Mouse (Mus musculus): ENCODE measurements around the gene Prss29. TPM values are rescaled to one million over a fixed set of nuclear protein-coding genes. Genes with fewer than 3 reads are reported as not detected.

Gene Prss29
- total RNA-seq, 2 experiments from 2014 or later, result not detected

DNA sequence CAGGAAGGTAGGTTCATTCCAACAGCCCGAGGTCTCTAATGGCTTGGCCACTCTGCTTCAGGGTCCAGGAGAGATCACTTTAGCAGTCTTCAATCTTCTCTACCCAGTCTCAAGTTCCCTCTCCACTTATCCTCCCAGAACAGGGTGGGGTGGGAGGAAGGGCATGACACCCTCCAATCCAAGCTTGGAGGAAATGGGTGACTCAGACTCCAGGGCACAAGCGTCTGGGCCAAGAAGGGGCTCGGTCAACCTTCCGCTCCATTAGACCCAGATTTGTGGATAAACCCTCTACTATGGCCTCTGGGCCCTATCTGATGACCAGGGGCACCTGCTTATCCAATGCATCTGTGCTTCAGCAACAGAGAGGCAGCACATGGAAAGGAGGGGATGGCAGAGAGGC, 27.0 kb downstream of the Prss29 start, which contains the start of gene Tpsab1:
TSS of gene Tpsab1 (minus strand) at position 101 of the 400 bp plus-strand sequence.
- DNase-seq, result no peak

DNA sequence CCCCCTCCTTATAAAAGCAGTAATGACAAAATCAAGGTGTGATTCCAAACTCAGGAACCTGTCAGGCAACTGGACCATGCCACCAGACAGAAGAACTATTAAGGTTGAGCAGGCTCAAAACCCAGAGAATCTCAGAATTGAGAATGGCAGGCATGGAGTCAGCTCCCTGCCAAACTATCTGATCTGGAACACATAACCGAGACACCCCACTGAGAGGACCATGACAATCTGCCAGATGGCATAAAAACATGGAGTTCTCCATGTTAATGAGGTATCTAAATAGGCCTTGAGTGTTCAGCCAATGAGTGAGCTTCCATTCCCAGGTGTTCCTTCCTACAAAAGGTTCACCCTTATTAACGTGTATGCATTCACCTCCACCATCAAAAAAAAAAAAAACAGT, 42.8 kb downstream of the Prss29 start:
- DNase-seq, result no peak

DNA sequence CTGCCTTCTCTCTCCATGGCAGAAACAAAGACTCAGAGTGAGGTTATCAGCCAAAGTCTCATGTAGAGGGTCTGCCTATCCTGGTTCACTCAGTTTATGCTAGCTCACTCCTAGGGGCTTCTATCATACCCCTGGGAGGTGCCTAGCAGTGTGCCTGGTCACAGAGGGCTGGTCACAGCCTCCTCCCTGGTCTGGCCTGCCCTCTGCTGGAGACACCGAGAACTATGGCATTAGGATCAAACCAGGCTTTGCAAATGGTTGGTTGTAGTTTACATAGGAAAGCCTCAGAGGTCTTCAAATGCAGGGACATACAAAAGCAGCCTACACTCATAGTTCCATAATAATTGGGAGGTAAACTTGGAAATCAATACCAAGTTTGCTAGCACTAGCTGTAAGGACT, 45.3 kb downstream of the Prss29 start:
- DNase-seq, result no peak

DNA sequence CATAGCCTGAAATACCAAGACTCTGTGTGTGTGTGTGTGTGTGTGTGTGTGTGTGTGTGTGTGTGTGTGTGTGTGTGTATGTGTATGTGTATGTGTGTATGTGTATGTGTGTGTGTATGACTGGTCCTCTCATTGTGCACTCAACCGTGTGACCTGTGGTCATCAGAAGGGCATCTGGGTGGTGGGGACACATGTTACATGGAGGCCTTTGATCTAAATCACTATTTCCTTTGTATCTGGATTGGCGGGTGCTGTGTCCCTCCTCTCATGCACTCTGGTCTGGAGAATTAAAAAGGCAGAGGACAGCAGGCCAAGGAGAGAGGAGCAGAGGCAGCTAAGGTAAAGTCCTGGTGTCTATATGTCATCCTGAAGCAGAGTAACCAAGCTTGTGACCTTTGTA, 47.6 kb downstream of the Prss29 start, which contains the start of gene Tpsb2:
TSS of gene Tpsb2 (plus strand) at position 301 of the 400 bp plus-strand sequence.
- no peak for DNase-seq

DNA sequence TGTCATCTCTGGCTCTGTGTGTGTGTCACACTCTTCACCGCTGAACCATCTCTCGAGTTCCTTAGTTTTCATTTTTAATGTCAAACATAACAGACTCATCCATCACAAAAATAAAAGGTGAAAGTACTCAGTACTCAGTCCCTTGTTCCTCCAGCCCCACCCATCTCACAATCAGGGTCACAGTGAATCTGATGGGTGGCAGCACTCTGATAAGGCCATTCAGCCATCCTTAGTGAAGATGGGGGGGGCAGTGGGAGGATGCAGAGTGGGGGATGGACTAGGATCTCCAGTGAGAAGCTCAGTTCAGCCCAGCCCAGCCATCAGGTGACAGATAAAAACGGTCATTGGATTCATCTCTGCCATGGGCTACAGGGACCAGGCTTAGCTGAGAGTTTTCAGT, 50.5 kb downstream of the Prss29 start, which contains the start of gene Tpsg1:
TSS of gene Tpsg1 (plus strand) at position 301 of the 400 bp plus-strand sequence.
- no peak for DNase-seq

Other genes with a start within 250 kb of the Prss29 start
- gene Tmem204, start 235.1 kb upstream of the Prss29 start, total RNA-seq (2021), result 10 to 100 TPM in 1 of 2 experiments, 1 to 10 TPM in 1; 9.4 to 11.0 TPM
- 1 to 10 TPM; 5.8 to 5.9 TPM for gene Telo2, start 202.7 kb upstream of the Prss29 start, total RNA-seq (2021)
- gene Ptx4, start 197.9 kb upstream of the Prss29 start, total RNA-seq (2021), result 1 to 10 TPM; 4.4 to 6.6 TPM
- gene Clcn7, start 185.3 kb upstream of the Prss29 start, total RNA-seq (2021), result 10 to 100 TPM; 11.7 to 13.1 TPM
- gene Ccdc154, start 156.2 kb upstream of the Prss29 start, total RNA-seq (2021), result not detected
- not detected for gene Gm38655, start 143.2 kb upstream of the Prss29 start, total RNA-seq (2021)
- gene BC003965, start 134.1 kb upstream of the Prss29 start, total RNA-seq (2021), result 10 to 100 TPM; 12.5 to 14.3 TPM
- gene Unkl, start 130.3 kb upstream of the Prss29 start, total RNA-seq (2021), result 1 to 10 TPM; 4.4 to 4.5 TPM
- 10 to 100 TPM; 12.9 to 15.9 TPM for gene Gnptg, start 78.5 kb upstream of the Prss29 start, total RNA-seq (2021)
- gene Tsr3, start 78.5 kb upstream of the Prss29 start, total RNA-seq (2021), result 10 to 100 TPM; 17.2 to 18.1 TPM
- not detected for gene Baiap3, start 62.3 kb upstream of the Prss29 start, total RNA-seq (2021)
- gene Ube2i, start 44.0 kb upstream of the Prss29 start, total RNA-seq (2021), result 10 to 100 TPM; 59.1 to 62.2 TPM
- 1 to 10 TPM in 1 of 2 experiments, under 1 TPM in 1; 0.59 to 1.2 TPM for gene Prss34, start 20.3 kb upstream of the Prss29 start, total RNA-seq (2021)
- not detected for gene Prss28, start 10.0 kb upstream of the Prss29 start, total RNA-seq (2021)
- gene Tpsab1, start 26.9 kb downstream of the Prss29 start, total RNA-seq (2021), result 1 to 10 TPM; 1.3 to 3.1 TPM
- 1 to 10 TPM; 3.4 to 7.6 TPM for gene Tpsb2, start 47.7 kb downstream of the Prss29 start, total RNA-seq (2021)
- gene Tpsg1, start 50.6 kb downstream of the Prss29 start, total RNA-seq (2021), result not detected
- 1 to 10 TPM; 1.5 to 1.6 TPM for gene Cacna1h, start 115.1 kb downstream of the Prss29 start, total RNA-seq (2021)
- gene Tekt4, start 136.0 kb downstream of the Prss29 start, total RNA-seq (2021), result not detected
- gene Sstr5, start 178.6 kb downstream of the Prss29 start, total RNA-seq (2021), result not detected

All from gastrocnemius, postnatal 25 days (tissue).